Mouse (Mus musculus) lung, adult 2 months (tissue): Measurements from ENCODE around the gene Apba3.

Experiments used
- CTCF ChIP-seq: fragments of 200-500 bp; IDR thresholded peaks from 2 replicates; pipeline ENCODE4 v1.5.1; 2011; ENCODE audit warnings: mild to moderate bottlenecking, low read length, control low read depth; ENCODE audit not compliant: insufficient read depth
- POLR2A ChIP-seq: fragments of 200-500 bp; IDR thresholded peaks from 2 replicates; pipeline ENCODE4 v1.6.1; 2011; ENCODE audit warnings: low read depth, mild to moderate bottlenecking, control low read depth, low read length, borderline replicate concordance; ENCODE audit errors: extremely low read depth

- TF ChIP-seq CTCF, result no peak
- no peak for TF ChIP-seq POLR2A
Measured at GRCm38 (mm10) chr10:81295185-81295584, 28.4 kb downstream of the Apba3 start.
